Mouse (Mus musculus): ENCODE results near the gene Kctd21. TPM values are rescaled to one million over a fixed set of nuclear protein-coding genes. Genes with fewer than 3 reads are reported as not detected.
A peak's percentile ranks its signal among the peaks of the same experiment; 100 is the strongest.

The Kctd21 gene
- total RNA-seq, 2 experiments from 2014 or later = 13.8 to 15.6 TPM

- no peak for DNase-seq
Measured at GRCm38 (mm10) chr7:97387561-97388147, 55.5 kb downstream of the Kctd21 start.

DNA sequence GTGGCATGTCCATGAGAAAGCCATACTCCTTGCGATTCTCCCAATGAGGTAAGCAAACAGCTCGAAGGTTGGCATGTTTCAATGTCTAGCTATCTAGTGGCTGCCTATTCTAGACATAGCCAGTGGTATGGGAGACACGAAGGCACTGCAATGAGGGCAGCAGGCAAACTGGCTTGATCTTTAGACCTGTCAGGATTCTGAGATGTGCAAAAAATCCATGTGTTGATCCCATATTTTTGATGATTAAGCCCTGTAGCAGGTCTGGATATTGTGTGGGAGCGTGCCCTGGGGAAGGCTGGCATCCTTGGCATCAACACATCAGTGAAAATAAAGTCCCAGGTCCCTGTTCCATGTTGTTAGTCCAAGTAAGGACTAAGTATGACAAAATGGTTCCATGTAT, 56.4 kb downstream of the Kctd21 start:
- no peak for DNase-seq

GRCm38 (mm10) chr7:97391293-97392078, 59.4 kb downstream of the Kctd21 start:
- peak in 1 of 2 experiments; percentile 11 for DNase-seq

- DNase-seq = no peak
Measured at GRCm38 (mm10) chr7:97392079-97392445, 59.9 kb downstream of the Kctd21 start.

DNA sequence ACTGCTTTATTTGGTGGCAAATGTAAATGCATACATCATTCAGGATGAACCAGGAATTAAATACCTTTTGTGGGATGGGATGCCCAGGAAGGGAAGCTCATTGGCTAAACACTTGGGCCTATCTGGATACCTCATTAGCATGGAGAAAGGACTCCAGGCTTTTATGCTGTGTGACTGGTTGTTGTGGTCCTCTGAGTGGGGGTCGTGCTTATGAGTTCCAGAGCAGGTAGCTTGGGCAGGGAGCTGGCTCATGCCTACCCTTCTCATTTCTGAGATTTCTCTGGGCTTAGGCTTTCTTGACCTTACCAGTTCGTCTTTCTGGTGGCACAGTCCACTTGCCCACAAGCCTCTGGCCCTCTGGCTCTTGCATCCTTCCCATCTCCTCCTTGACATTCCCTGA, 62.2 kb downstream of the Kctd21 start:
- DNase-seq = no peak

DNA sequence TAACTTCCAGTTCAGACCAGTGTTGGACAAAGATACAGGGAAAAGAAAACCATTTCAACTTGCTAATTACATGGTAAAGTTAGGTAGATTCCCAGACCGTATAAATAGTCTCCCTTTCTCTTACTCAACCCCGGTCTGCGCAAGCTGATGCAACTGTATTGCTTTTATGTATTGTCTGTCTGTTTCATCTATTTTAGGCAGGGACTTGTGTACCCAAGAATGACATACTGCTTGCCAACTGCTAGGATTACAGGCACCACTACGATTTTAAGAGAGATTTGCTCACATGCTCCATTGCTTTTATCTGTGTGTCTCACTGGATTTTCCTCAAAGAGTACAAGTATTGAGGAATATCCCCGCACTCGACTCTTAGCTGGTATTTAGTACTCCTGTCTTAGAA, 66.8 kb downstream of the Kctd21 start:
- no peak for DNase-seq

Other genes with a start within 250 kb of the Kctd21 start
- 10 to 100 TPM; 12.9 to 14.1 TPM for gene Usp35, start 307 bp upstream of the Kctd21 start, total RNA-seq (2021)
- 10 to 100 TPM; 10.6 to 12.0 TPM for gene Alg8, start 39.3 kb downstream of the Kctd21 start, total RNA-seq (2021)
- 100 to 1,000 TPM; 221 to 238 TPM for gene Ndufc2, start 67.7 kb downstream of the Kctd21 start, total RNA-seq (2021)
- 10 to 100 TPM; 36.2 to 45.8 TPM for gene Thrsp, start 85.4 kb downstream of the Kctd21 start, total RNA-seq (2021)
- gene Kctd14, start 119.0 kb downstream of the Kctd21 start, total RNA-seq (2021) = 1 to 10 TPM; 4.3 to 4.8 TPM
- gene Ints4, start 148.6 kb downstream of the Kctd21 start, total RNA-seq (2021) = 10 to 100 TPM; 31.5 to 32.4 TPM
- gene Aamdc, start 247.2 kb downstream of the Kctd21 start, total RNA-seq (2021) = 10 to 100 TPM; 50.6 to 55.3 TPM
- 10 to 100 TPM; 45.2 to 49.8 TPM for gene Rsf1, start 247.6 kb downstream of the Kctd21 start, total RNA-seq (2021)

All from layer of hippocampus, postnatal 36 days (tissue).